Mouse (Mus musculus): ENCODE measurements around the gene Nvl.

- TF ChIP-seq CTCF (conservative IDR thresholded peaks at IDR 0.05; ENCODE audit: insufficient read depth, insufficient read length, low read depth, low read length) (no peak), POLR2A (IDR thresholded peaks at IDR 0.05; ENCODE audit: low read depth, low read length) (no peak)
Measured at GRCm38 (mm10) chr1:181037623-181038022, 106.4 kb downstream of the Nvl start.
